Mouse (Mus musculus) mammary gland, adult 2 months (tissue): ENCODE results near the gene Gm438. TPM values are rescaled to one million over a fixed set of nuclear protein-coding genes. Genes with fewer than 3 reads are reported as not detected.

Experiments used
- polyA plus RNA-seq: library from polyadenylated mRNA; depleted of rRNA; stranded (reverse); fragments of >200 nt; gene quantifications from 2 replicates; pipeline ENCODE4 v1.2.3, GENCODE M21; 2012; ENCODE audit warnings: low replicate concordance; rRNA removed

Gene Gm438
- polyA plus RNA-seq = 0.07 TPM in 1 of 2 replicates, not detected in the other

GRCm38 (mm10) chr4:144786483-144786882 is at the start of gene Gm438:
Gene Gm438, minus strand, starts transcription at chr4:144786583.

Other genes starting within 250 kb of the Gm438 start
- gene Gm13124, start 221.4 kb downstream of the Gm438 start, polyA plus RNA-seq = not detected in 2 replicates
- 0.65 TPM in 1 of 2 replicates, not detected in the other for gene Aadacl4, start 172.9 kb downstream of the Gm438 start, polyA plus RNA-seq
- gene Gm436, start 100.2 kb downstream of the Gm438 start, polyA plus RNA-seq = 1.1 TPM in 1 of 2 replicates, not detected in the other
- 2.2 TPM in 1 of 2 replicates, not detected in the other for gene Gm13178, start 65.2 kb downstream of the Gm438 start, polyA plus RNA-seq
- 152 and 198 TPM in 2 replicates for gene Dhrs3, start 106.2 kb upstream of the Gm438 start, polyA plus RNA-seq